Mouse (Mus musculus) monocyte, adult 2 months (primary cell): Measurements from ENCODE around the gene H2-DMb1.

Experiments used
- DNase-seq, 2 experiments: peaks; one replicate each; pipeline ENCODE4 v3.0.0; 2022; ENCODE audit warnings: low spot score in 2 of 2, low read depth in 1 of 2

Gene H2-DMb1

GRCm38 (mm10) chr17:34188986-34189385 is 36.1 kb downstream of the H2-DMb1 start:
- no peak for DNase-seq

- no peak for DNase-seq
These were observed 40.0 kb downstream of the H2-DMb1 start for GRCm38 (mm10) chr17:34192852-34193251.

DNA sequence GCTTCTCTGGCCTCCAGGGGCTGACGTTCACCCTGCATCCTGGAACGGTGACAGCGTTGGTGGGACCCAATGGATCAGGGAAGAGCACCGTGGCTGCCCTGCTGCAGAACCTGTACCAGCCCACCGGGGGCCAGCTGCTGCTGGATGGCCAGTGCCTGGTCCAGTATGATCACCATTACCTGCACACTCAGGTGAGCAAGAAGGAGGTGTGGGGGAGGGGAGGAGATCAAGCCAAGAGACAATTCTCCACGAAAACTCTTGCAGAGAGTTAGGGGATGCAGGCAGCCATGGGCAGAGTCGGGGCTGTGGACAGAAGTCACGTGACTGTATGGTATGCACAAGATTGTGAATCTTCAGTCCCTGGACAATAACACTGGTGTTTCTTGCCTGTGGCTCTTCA is 40.6 kb downstream of the H2-DMb1 start:
- no peak for DNase-seq

- DNase-seq = no peak
These were observed 41.9 kb downstream of the H2-DMb1 start for GRCm38 (mm10) chr17:34194723-34195122.

GRCm38 (mm10) chr17:34196491-34196890 is 43.6 kb downstream of the H2-DMb1 start:
- DNase-seq = no peak

GRCm38 (mm10) chr17:34196941-34197894 is 44.3 kb downstream of the H2-DMb1 start, which contains the start of gene Psmb8:
Gene Psmb8, plus strand, starts transcription at chr17:34197721.
- DNase-seq = peak; percentile 79 to 87

DNA sequence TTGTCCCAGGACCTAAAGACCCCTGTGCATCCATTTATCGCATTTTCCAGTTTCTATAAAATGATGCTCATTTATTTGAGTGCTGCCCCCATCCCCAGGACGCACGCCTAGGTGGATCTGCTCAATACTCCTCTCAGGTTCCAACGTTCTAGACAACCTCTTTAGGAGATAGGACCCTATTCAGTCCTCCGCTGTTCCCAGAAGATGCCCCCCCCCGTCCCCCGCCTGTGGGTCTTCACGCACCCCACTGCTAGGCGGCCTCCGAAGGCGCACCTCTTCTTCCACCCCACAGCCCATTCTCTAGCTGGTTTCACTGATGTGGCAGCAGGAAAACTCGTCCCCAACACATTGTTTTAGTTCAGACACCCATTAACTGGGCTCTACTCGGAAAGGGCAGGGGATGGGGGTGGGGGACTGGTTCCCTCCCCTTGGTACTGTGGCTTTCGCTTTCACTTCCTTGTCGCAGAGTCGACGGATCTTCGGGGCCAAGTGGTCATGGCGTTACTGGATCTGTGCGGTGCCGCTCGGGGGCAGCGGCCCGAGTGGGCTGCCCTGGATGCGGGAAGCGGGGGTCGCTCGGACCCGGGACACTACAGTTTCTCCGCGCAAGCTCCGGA is 45.1 kb downstream of the H2-DMb1 start:
- peak in 1 of 2 experiments; percentile 64 for DNase-seq

DNA sequence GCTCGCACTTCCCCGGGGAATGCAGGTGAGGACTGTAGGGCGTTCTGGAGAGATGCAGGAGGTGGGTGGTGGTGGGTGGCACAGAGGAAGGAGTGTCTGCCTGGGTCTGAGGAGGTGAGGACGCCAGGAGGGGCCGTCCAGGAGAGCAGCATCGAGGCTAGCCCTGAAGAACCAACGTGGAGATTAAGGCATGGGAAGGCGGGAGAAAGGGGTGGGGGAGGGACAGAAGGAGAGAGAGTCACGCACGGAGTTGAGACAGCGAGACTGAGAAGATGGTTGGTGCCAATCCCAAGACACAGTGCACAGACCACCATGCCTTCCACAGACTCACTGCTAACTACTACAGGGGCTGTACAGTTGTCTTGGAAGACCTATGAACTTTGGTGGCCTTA is 45.6 kb downstream of the H2-DMb1 start:
- DNase-seq = no peak

- DNase-seq = no peak
These were observed 46.3 kb downstream of the H2-DMb1 start for GRCm38 (mm10) chr17:34199050-34199619.

GRCm38 (mm10) chr17:34200047-34200446 is 47.2 kb downstream of the H2-DMb1 start:
- DNase-seq = no peak

- no peak for DNase-seq
These were observed 48.1 kb downstream of the H2-DMb1 start for GRCm38 (mm10) chr17:34200772-34201505.

DNA sequence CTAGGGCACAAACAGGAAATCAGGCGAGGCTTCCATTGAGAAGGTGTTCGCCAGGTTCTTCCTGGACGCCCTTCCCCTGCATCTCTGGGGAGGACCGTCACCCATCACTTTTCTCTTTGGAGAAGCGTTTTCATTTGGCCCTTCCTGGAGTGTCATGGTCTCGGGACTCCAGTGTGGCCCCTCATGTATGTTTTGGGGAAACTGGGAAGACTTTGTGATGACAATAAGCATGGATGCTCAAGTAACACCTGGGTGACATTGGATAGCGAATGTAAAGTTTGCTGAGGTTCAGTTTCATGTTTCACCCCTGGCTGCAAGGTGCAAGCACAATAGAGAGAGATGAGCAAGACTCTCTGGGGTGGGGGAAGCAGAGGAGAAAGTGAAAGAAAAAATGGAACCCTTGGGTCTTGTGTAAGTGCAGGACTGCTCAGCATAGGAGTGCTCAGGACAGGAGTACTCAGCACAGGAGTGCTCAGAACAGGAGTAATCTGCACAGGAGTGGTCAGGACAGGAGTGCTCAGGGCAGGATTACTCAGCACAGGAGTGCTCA is 48.7 kb downstream of the H2-DMb1 start:
- DNase-seq = no peak

GRCm38 (mm10) chr17:34202760-34203442 is 50.0 kb downstream of the H2-DMb1 start:
- DNase-seq = no peak

GRCm38 (mm10) chr17:34203444-34203843 is 50.6 kb downstream of the H2-DMb1 start, which contains the start of gene Tap2:
Gene Tap2, plus strand, starts transcription at chr17:34203527.
- DNase-seq = no peak

GRCm38 (mm10) chr17:34204303-34205010 is 51.6 kb downstream of the H2-DMb1 start:
- DNase-seq = peak; percentile 52 to 83

- DNase-seq = no peak
These were observed 52.3 kb downstream of the H2-DMb1 start for GRCm38 (mm10) chr17:34205021-34205745.

GRCm38 (mm10) chr17:34205746-34206176 is 52.9 kb downstream of the H2-DMb1 start:
- DNase-seq = peak in 1 of 2 experiments; percentile 35

DNA sequence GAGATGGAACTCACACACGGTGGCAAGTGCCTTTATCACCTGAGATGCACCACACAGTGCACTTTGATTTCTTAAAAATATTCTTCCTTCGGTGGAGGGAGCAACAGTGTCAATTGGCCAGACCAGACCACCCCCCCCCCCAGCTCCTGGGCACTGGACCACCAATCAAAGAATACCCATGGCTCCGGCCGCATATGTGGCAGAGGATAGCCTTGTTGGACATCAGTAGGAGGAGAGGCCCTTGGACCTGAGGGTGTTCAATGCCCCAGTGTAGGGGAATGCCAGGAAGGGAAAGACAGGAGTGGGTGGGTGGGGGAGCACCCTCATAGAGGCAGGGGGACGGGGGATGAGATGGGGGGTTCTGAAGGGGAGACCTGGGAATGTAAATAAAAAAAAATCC is 53.9 kb downstream of the H2-DMb1 start:
- no peak for DNase-seq

DNA sequence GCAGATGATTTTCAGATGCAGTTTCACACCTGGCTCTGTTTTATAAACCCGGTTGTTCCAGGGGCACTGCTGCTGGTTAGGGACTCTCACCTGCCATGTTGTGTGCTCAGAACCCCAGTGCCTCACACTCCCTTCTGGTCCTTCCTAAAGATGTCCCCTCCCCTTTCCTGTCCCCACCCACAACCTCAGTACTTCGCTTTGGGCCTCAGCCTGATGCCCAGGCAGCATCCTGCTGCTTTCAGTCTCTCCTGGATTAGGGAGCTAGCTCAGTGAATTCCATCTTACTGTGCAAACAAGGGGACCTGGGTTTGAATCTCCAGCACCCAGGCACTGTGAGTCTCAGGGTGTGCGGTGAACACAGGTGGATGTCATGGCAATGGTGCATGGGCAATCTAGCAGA is 54.6 kb downstream of the H2-DMb1 start:
- DNase-seq = no peak
